Mouse (Mus musculus): ENCODE measurements around the gene Dock2. TPM values are rescaled to one million over a fixed set of nuclear protein-coding genes. Genes with fewer than 3 reads are reported as not detected.

The Dock2 gene
- total RNA-seq, 2 experiments from 2014 or later, result 0.71 to 1.1 TPM

DNA sequence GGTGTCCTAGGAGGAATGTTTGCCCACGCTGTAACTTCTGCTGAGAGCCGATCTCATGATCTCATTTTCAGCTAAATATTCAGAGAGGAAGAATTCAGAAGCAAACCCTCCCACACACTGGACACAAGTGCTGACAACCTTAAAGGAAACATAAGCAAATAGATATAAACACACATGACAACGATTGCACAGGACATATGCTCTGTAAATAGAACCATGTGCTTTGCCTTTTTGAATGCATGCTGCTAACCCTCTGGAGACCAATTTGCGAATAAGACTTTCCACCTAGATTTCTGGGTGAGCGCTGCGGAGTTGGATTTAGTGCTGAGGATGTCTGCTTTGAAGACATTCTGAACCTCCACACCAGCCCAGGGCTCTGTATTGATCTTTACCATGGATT, 79.8 kb downstream of the Dock2 start:
- no peak for TF ChIP-seq CTCF (IDR thresholded peaks at IDR 0.05)
- H3K27ac ChIP-seq, result no peak overlapping the region
- intact Hi-C loops (cut with DNase I), result no loop called here
- H3K4me3 ChIP-seq, result no peak overlapping the region
- DNase-seq, result no peak

- intact Hi-C loops (cut with DNase I), result no loop called here
- H3K27ac ChIP-seq, result no peak overlapping the region
- DNase-seq, result no peak
- H3K4me3 ChIP-seq, result no peak overlapping the region
- TF ChIP-seq CTCF (IDR thresholded peaks at IDR 0.05), result no peak
These were observed 101.9 kb downstream of the Dock2 start for GRCm38 (mm10) chr11:34681790-34682189.

DNA sequence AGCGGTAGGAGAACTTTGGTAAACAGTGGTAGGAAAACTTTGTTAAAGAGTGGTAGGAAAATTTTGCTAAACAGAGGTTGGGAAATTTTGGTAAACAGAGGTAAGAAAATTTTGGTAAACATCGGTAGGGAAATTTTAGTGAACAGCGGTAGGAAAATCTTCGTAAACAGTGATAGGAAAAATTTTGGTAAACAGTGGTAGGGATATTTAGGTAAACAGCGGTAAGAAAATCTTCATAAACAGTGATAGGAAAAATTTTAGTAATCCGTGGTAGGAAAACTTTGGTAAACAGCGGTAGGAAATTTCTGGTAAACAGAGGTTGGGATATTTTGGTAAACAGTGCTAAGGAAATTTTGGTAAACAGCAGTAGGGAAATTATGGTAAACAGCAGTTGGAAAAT, 239.1 kb downstream of the Dock2 start:
- Histone ChIP-seq H3K27ac (no peak overlapping the region), H3K4me3 (no peak overlapping the region)
- DNase-seq, result no peak
- no peak for TF ChIP-seq CTCF (IDR thresholded peaks at IDR 0.05)
- intact Hi-C loops (cut with DNase I), result no loop called here

GRCm38 (mm10) chr11:34532131-34532530, 251.6 kb downstream of the Dock2 start:
- TF ChIP-seq CTCF (IDR thresholded peaks at IDR 0.05), result no peak
- Histone ChIP-seq H3K4me3 (no peak overlapping the region), H3K27ac (no peak overlapping the region)
- intact Hi-C loops (cut with DNase I), result no loop called here
- DNase-seq, result no peak

DNA sequence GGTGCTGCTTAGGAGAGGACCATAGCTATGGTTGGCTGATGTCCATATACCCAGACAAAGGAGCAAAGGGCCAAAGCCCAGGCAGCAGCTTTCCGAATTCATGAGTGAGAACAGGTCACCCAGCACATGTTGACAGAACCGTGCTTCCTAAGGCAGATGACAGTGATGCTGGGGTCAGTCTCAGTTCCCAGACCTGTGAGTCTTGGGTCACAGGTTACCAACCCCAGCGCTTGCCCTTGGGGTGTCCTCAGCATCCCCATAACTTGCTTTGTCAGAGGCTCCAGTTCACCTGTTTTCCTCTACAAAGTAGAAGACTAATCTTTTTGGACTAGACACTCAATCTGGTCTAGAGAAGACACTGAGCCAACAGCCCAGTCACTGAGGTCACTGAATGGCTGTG, 252.7 kb downstream of the Dock2 start:
- Histone ChIP-seq H3K4me3 (no peak overlapping the region), H3K27ac (no peak overlapping the region)
- TF ChIP-seq CTCF (IDR thresholded peaks at IDR 0.05), result no peak
- intact Hi-C loops (cut with DNase I), result no loop called here
- no peak for DNase-seq

DNA sequence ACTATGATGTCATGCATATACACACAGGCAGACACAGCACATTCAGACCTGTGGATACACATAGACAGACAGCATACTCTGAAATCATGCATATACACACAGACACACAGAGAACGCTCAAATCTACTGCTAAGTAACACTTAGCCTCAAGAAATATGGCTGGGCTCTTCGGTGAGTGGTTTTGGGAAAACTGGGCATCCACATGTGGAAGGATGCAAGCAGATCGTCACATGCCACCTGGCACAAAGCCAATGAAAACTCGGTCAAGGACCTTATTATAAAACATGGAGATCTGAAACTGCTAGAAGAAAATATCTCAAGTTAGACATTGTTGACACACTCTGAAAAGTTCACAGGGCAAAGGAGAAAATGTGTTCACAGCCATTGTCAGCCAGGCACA, 255.7 kb downstream of the Dock2 start:
- Histone ChIP-seq H3K27ac (no peak overlapping the region), H3K4me3 (no peak overlapping the region)
- DNase-seq, result no peak
- no peak for TF ChIP-seq CTCF (IDR thresholded peaks at IDR 0.05)
- intact Hi-C loops (cut with DNase I), result no loop called here

GRCm38 (mm10) chr11:34527238-34527637, 256.5 kb downstream of the Dock2 start:
- intact Hi-C loops (cut with DNase I), result no loop called here
- H3K4me3 ChIP-seq, result no peak overlapping the region
- no peak for TF ChIP-seq CTCF (IDR thresholded peaks at IDR 0.05)

DNA sequence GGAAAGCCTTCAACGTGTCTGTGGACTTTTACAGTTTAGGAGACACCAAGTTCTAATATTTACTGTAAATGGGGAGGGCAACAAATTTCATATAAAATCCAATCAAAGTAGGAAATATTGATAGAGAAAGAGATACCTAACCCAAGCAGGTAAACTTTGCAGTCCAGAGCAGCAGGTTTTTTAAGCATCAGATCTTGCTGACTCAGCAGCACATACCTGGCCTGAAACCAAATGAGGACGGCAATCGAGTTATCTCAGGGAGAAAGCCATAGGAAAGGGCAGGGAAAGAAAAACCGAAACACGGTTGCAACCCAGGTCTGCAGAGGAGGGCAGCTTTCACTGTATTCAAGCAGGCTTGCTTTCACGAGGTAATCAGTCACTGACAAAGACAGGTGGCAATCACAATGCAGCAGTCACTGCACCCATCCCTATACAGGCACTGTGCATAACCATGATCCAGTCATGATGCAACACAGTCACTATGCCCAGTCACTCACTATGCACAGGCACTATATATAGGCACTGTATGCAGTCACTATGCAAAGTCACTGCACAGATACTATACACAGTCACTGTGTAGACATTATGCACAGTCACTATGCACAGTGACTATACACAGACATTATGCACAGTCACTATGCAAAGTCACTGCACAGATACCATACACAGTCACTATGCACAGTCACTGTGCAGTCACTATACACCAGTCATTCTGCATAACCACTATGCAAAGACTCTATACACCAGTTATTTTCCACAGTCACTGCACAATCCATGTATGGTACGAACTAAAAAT, 258.4 kb downstream of the Dock2 start:
- no peak for TF ChIP-seq CTCF (IDR thresholded peaks at IDR 0.05)
- no peak overlapping the region for H3K27ac ChIP-seq
- intact Hi-C loops (cut with DNase I), result no loop called here
- H3K4me3 ChIP-seq, result no peak overlapping the region
- DNase-seq, result no peak

More at GRCm38 (mm10) chr11:34527238-34527637, 256.5 kb downstream of the Dock2 start:
- no peak overlapping the region for H3K27ac ChIP-seq
- DNase-seq, result no peak

DNA sequence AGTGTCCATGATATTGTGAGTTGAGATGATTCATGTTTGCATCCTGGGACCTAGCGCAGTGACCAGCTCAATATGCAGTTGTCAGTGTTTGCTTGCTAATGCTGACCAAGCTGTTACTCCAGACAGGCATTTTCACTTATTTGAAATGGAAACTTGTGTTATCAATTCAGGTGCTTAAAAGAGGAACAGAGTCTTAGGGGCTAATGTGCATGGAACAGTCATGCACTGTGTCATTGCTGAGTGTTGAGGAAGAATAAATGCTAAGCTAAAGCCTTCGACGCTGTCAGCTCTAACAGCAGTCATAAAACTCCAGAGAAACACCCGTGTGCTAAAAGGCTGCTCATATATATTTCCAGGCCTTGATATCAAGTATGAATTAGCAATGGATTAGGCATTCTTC, 259.1 kb downstream of the Dock2 start:
- intact Hi-C loops (cut with DNase I), result no loop called here
- no peak for DNase-seq
- no peak overlapping the region for H3K27ac ChIP-seq
- TF ChIP-seq CTCF (IDR thresholded peaks at IDR 0.05), result no peak
- no peak overlapping the region for H3K4me3 ChIP-seq

DNA sequence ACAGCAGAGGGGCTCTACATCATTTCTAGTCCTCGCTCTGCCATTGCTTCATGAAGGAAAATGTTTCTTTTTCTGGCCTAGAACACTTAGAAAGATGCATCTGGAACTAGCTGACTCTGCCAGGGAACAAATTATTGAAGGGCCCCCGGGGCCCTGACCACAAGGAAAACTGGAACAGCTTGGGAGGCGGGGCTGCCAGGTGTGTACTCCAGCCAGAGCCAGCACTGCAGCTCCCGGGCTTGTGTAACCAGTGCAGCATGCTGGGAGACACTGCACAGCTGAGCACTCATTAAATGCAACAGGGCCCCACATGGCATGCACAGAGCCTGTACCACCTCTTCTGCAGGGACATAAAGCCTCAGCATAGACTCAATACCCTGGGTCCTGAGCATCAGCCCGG, 265.1 kb downstream of the Dock2 start:
- Histone ChIP-seq H3K4me3 (no peak overlapping the region), H3K27ac (no peak overlapping the region)
- intact Hi-C loops (cut with DNase I), result no loop called here
- DNase-seq, result no peak
- no peak for TF ChIP-seq CTCF (IDR thresholded peaks at IDR 0.05)

DNA sequence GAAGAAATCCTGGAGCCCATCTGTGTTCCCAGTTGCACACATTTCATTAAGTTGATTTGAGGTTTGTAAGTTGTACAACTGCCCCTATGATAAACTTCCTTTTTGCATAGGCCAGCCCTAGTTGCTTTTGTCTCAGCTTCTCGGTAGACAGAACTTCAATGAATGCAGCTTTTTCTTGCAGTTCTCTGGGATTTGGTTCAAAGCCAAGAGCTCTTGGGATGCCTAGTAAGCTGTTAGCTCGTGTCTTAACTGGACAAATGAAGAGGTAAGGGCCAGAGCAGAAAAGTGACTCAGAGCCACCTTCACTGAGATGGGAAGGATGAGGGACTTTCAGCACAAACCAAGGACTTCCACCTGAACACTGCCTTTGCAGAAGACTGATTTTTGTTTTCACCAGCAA, 266.7 kb downstream of the Dock2 start:
- intact Hi-C loops (cut with DNase I), result no loop called here

DNA sequence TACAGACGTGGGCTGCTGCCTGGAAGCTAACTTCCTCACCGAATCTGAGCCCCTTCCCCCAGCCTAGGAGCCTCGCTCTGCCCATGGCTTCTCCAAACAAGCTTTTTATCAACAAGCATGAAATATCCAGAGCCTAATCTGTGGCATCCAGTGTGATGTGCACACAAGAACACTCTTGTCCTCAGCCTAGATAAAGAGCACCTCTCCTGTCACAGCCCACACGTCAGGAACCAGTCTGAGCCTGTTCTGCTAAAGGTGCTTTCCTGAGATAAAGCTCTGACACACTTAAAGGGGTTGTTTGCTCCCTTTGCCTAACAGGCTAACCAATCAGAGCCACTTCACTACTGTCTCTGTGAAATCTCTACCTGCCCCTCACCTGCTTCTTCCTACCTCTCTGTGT, 268.4 kb downstream of the Dock2 start:
- no peak overlapping the region for H3K4me3 ChIP-seq
- H3K27ac ChIP-seq, result no peak overlapping the region
- no peak for DNase-seq
- intact Hi-C loops (cut with DNase I), result no loop called here
- TF ChIP-seq CTCF (IDR thresholded peaks at IDR 0.05), result no peak

More for the DNA sequence above, 266.7 kb downstream of the Dock2 start:
- no peak for TF ChIP-seq CTCF (IDR thresholded peaks at IDR 0.05)
- Histone ChIP-seq H3K27ac (no peak overlapping the region), H3K4me3 (no peak overlapping the region)
- DNase-seq, result no peak

GRCm38 (mm10) chr11:34506390-34506789, 277.3 kb downstream of the Dock2 start:
- no peak overlapping the region for H3K27ac ChIP-seq
- intact Hi-C loops (cut with DNase I), result no loop called here
- H3K4me3 ChIP-seq, result no peak overlapping the region
- no peak for TF ChIP-seq CTCF (IDR thresholded peaks at IDR 0.05)
- DNase-seq, result no peak

DNA sequence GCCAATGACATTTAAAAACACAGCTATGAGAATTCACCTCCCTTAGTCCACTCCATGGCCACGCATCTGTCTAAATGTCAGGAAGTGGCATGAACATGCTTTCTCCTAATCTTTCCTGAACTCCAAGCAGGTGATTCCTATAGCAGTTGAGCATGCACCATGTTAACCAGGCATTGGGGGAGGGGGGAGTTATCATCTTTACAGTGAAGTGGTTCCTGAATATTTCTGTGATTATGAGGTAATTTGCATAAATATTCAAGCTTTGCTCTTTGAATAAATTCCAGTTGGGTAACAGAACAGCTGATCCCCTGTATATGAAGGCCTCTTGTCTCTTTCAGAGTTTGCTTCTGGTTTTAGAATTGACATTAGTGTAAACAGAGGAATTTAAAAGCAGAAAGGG, 284.0 kb downstream of the Dock2 start:
- DNase-seq, result no peak
- intact Hi-C loops (cut with DNase I), result no loop called here
- no peak overlapping the region for H3K4me3 ChIP-seq
- TF ChIP-seq CTCF (IDR thresholded peaks at IDR 0.05), result no peak
- no peak overlapping the region for H3K27ac ChIP-seq

Measured in gastrocnemius, adult 2 months (tissue).